Mouse (Mus musculus) heart, embryonic 15.5 days (tissue): Measurements from ENCODE around the gene Phldb3. TPM values are rescaled to one million over a fixed set of nuclear protein-coding genes. Genes with fewer than 3 reads are reported as not detected.

Experiments
- ATAC-seq: fragments of 200-750 bp; cut with Nextera tagmentation; replicated peaks from 2 replicates; pipeline ENCODE4 v1.8.0; 2017; ENCODE audit warnings: low read depth, moderate TSS enrichment; ENCODE audit not compliant: insufficient number of reproducible peaks, insufficient read depth, low FRiP score
- H3K27ac ChIP-seq: fragments of 300-500 bp; sonication (generic); 2 replicates; pipeline ENCODE4 v1.5.1; 2015; ENCODE audit warnings: mild to moderate bottlenecking, inconsistent platforms
- H3K27me3 ChIP-seq: fragments of 300-500 bp; sonication (generic); 2 replicates; pipeline ENCODE4 v1.6.1; 2015; ENCODE audit warnings: inconsistent platforms
- H3K36me3 ChIP-seq: fragments of 300-500 bp; sonication (generic); 2 replicates; pipeline ENCODE4 v1.6.1; 2015; ENCODE audit warnings: mild to moderate bottlenecking, inconsistent platforms
- H3K4me1 ChIP-seq: fragments of 300-500 bp; sonication (generic); replicated peaks from 2 replicates; pipeline ENCODE4 v1.6.1; 2015; ENCODE audit warnings: inconsistent platforms
- H3K4me2 ChIP-seq: fragments of 300-500 bp; sonication (generic); 2 replicates; pipeline ENCODE4 v1.6.1; 2015; ENCODE audit warnings: inconsistent platforms, mild to moderate bottlenecking, moderate library complexity
- H3K4me3 ChIP-seq: fragments of 300-500 bp; sonication (generic); 2 replicates; pipeline ENCODE4 v1.5.1; 2015; ENCODE audit warnings: mild to moderate bottlenecking, inconsistent platforms
- H3K9ac ChIP-seq: fragments of 300-500 bp; sonication (generic); 2 replicates; pipeline ENCODE4 v1.6.1; 2015; ENCODE audit warnings: mild to moderate bottlenecking, inconsistent platforms
- H3K9me3 ChIP-seq: fragments of 300-500 bp; sonication (generic); replicated peaks from 2 replicates; pipeline ENCODE4 v1.6.1; 2016; ENCODE audit warnings: inconsistent platforms
- WGBS: fragments of 180-500 bp; shearing (Covaris S2); methylation state at CpG from one replicate; pipeline ENCODE4 v1.1.7; 2015; ENCODE audit warnings: mixed read lengths; 5-methylcytosine and 5-hydroxymethylcytosine counted together
- polyA plus RNA-seq: library from polyadenylated mRNA; unstranded; fragments of >200 nt; fragmentation: Nextera tagmentation; extraction: Ambion mirVana; gene quantifications from 2 replicates; pipeline ENCODE4 v1.2.1, GENCODE M21; 2015

Phldb3 gene
- polyA plus RNA-seq, 1 experiment from 2014 or later, result 0.06 TPM

DNA sequence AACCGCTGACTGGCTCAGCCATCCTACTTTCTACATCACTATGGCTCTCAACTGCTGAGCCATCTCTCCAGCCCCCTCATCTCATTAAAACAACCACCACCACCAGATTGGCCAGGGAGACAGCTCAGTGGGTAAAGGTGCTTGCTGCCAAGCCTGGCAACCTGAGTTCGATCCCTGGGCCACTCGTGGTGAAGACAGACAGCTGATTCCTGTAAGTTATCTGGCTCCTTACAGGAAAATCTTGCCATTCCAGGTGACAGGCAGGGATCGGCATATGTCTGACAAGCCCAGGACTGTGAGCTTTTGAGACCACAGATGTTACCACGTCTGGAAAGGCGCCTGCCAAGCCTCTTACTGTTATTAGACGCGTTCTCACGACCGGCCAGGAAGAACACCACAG, 32.8 kb upstream of the Phldb3 start:
- 0 out of 2 replicates have a peak, but pooled peaks cover 3% of the 10 kb centered on the region for H3K36me3 ChIP-seq
- no peak for ATAC-seq
- no peaks in the 10 kb centered on the region for H3K27me3 ChIP-seq
- 90% methylated on average over 10 of the region's 10 CpGs for WGBS
- no peak overlapping the region for H3K4me3 ChIP-seq
- H3K9ac ChIP-seq, result no peak overlapping the region
- H3K4me1 ChIP-seq, result 0 out of 2 replicates have a peak, but pooled peaks cover 3% of the 10 kb centered on the region
- H3K27ac ChIP-seq, result no peak overlapping the region
- no peaks in the 10 kb centered on the region for H3K9me3 ChIP-seq
- H3K4me2 ChIP-seq, result no peak overlapping the region

DNA sequence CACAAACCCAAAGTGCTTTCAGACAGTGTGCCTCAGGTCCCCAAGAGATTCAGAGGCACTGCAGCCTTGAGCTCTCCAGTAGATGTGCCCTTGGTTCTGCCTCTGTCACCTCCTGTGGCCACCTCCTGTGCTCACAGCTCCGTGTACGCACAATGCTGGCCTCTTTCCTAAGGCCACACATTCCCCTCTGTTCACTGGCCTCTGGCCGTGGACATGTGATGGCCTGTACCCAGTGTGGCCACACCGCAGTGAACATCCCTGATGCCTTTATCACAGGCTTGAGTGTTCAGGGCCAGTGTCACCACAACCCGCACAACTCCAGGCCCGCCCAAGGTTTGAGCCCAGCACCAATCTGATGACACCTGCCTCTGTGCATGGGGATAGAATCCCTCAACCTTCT, 25.7 kb upstream of the Phldb3 start:
- peaks cover 10% of the 10 kb centered on the region for H3K4me1 ChIP-seq
- H3K4me3 ChIP-seq, result no peak overlapping the region
- H3K4me2 ChIP-seq, result no peak overlapping the region
- no peaks in the 10 kb centered on the region for H3K9me3 ChIP-seq
- H3K27me3 ChIP-seq, result peaks cover 38% of the 10 kb centered on the region
- H3K9ac ChIP-seq, result no peak overlapping the region
- H3K36me3 ChIP-seq, result no peaks in the 10 kb centered on the region
- ATAC-seq, result no peak
- no peak overlapping the region for H3K27ac ChIP-seq
- 84% methylated on average over 6 of the region's 6 CpGs for WGBS

GRCm38 (mm10) chr7:24585995-24586394, 24.6 kb upstream of the Phldb3 start:
- no peak for ATAC-seq
- Histone ChIP-seq H3K36me3 (no peaks in the 10 kb centered on the region), H3K9me3 (no peaks in the 10 kb centered on the region), H3K27me3 (peaks cover 38% of the 10 kb centered on the region), H3K4me3 (no peak overlapping the region), H3K27ac (no peak overlapping the region), H3K4me1 (peaks cover 10% of the 10 kb centered on the region), H3K4me2 (no peak overlapping the region), H3K9ac (no peak overlapping the region)
- 40% methylated on average over 16 of the region's 16 CpGs for WGBS

- Histone ChIP-seq H3K9ac (no peak overlapping the region), H3K4me3 (peak overlapping the region; percentile 52), H3K4me2 (peak overlapping the region; percentile 75), H3K27ac (no peak overlapping the region), H3K4me1 (peaks cover 10% of the 10 kb centered on the region), H3K9me3 (no peaks in the 10 kb centered on the region), H3K36me3 (no peaks in the 10 kb centered on the region), H3K27me3 (peaks cover 38% of the 10 kb centered on the region)
- ATAC-seq, result no peak; the same call in 1 of the 2 replicates
- 8% methylated on average over 8 of the region's 8 CpGs for WGBS
These were observed 23.7 kb upstream of the Phldb3 start for GRCm38 (mm10) chr7:24586828-24587227.

DNA sequence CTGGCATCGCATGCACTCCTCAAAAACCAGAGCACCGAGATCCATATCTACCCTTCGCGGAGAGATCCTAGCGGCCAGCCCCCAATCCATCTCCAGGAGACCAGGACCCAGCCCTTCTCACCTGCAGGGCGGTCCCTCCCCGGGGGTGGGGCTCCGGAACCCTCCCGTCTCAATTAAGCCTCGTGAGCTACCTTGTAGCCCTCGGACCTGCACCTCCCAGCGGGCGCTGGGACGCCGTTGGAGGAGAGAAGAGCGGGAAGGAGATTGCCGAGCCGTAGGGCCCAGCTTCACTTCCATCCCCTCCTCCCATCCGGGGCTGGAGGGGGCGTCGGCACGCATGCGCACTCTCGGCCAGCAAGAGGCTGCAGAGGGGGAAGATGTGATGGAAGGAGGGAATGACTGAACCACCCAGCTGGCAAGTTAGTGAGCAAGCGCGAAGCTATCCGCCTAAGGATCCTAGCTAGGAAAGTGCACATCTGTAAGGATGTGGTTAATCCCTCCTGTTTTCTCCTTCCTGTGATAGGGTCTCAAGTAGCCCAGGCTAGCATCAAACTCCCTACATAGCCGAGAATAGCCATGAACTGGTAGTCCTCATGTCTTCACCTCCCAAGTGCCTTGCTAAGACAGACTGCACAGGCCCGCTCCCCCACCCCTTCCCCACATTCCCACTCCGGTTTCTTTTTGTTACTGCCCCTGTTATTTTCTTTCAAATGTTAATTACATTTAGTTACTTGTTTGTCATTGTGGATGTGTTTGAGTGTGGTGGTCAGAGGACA, 23.0 kb upstream of the Phldb3 start, which contains the start of the genes Ethe1 and Zfp575:
Gene Ethe1 (plus strand): TSS at position 214 of the 776 bp plus-strand sequence.
Gene Zfp575 (minus strand): TSS at position 312 of the 776 bp plus-strand sequence.
- no peaks in the 10 kb centered on the region for H3K9me3 ChIP-seq
- H3K27ac ChIP-seq, result no peak within 1 kb of the TSS
- H3K36me3 ChIP-seq, result no peaks in the 10 kb centered on the region
- H3K4me3 ChIP-seq, result peak within 1 kb of the TSS; percentile 52
- H3K4me1 ChIP-seq, result peaks cover 10% of the 10 kb centered on the region
- WGBS, result 8% methylated on average over 29 of the region's 30 CpGs
- H3K27me3 ChIP-seq, result peaks cover 38% of the 10 kb centered on the region
- H3K9ac ChIP-seq, result peak within 1 kb of the TSS; percentile 47
- peak within 1 kb of the TSS; percentile 75 for H3K4me2 ChIP-seq
- peak; percentile 47; the same call in 1 of the 2 replicates for ATAC-seq

DNA sequence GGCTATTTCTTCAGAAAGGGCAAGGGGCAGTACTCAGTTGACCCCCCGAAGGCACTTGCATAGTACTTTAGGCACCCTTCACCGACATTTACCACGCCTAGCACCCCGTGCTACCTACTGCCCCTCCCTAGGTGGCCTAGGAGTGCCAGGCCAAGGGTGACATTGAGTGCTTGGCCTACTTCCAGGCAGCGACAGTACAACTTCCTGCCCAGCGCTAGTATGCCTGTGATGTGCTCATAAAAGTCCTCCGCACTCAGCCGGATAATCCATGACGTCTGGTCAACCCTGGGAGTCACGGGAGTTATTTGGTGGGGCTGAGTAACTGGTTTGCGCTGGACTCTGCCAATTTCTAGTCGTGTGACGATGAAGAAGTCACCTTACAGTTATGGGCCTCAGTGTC, 22.2 kb upstream of the Phldb3 start:
- Histone ChIP-seq H3K9me3 (no peaks in the 10 kb centered on the region), H3K27ac (no peak overlapping the region), H3K27me3 (peaks cover 38% of the 10 kb centered on the region), H3K4me3 (no peak overlapping the region), H3K4me1 (peaks cover 10% of the 10 kb centered on the region), H3K4me2 (no peak overlapping the region), H3K9ac (no peak overlapping the region), H3K36me3 (no peaks in the 10 kb centered on the region)
- WGBS, result 63% methylated on average over 13 of the region's 13 CpGs
- no peak for ATAC-seq

DNA sequence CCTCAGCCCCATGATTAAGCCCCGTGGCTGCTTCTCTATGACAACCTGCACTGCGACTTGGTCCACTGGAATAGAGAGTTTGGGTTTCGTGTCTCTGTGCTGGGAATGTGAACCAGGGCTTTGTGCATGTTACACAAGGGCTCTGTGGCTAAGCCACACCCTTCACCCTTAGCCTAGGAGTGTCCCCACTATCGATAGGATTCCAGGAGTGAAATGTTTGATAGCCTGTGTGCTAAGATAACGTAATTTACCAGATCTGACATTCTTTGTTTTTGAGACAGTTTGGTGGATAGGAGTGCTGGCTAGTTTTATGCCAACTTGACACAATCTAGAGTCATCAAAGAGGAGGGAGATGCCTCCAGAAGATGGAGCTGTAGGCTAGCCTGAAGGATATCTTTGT, 18.8 kb upstream of the Phldb3 start:
- H3K4me1 ChIP-seq, result peaks cover 20% of the 10 kb centered on the region
- no peak for ATAC-seq
- H3K36me3 ChIP-seq, result no peaks in the 10 kb centered on the region
- H3K4me3 ChIP-seq, result no peak overlapping the region
- H3K27ac ChIP-seq, result no peak overlapping the region
- no peak overlapping the region for H3K9ac ChIP-seq
- no peaks in the 10 kb centered on the region for H3K9me3 ChIP-seq
- H3K4me2 ChIP-seq, result no peak overlapping the region
- 66% methylated on average over 5 of the region's 5 CpGs for WGBS
- peaks cover 11% of the 10 kb centered on the region for H3K27me3 ChIP-seq

DNA sequence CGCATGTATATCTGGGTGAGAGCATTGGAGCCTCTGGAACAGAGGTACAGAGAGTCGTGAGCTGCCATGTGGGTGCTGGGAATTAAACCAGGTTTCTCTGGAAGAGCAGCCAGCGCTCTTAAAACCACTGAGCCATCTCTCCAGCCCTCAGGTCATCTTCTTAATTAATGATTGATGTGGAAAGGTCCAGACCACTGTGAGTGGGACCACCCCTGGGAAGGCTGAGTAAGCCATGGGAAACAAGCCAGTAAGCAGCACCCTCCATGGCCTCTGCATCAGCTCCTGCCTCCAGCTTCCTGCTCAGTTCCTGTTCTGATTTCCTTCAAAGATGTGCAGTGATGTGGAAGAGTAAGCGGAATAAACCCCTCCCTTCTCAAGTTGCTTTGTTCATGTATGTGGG, 18.4 kb upstream of the Phldb3 start:
- H3K4me1 ChIP-seq, result peaks cover 19% of the 10 kb centered on the region
- H3K4me2 ChIP-seq, result no peak overlapping the region
- ATAC-seq, result no peak
- WGBS, result 66% methylated on average over 4 of the region's 4 CpGs
- no peak overlapping the region for H3K4me3 ChIP-seq
- H3K27me3 ChIP-seq, result peaks cover 7% of the 10 kb centered on the region
- no peak overlapping the region for H3K27ac ChIP-seq
- no peaks in the 10 kb centered on the region for H3K36me3 ChIP-seq
- no peak overlapping the region for H3K9ac ChIP-seq
- no peaks in the 10 kb centered on the region for H3K9me3 ChIP-seq

GRCm38 (mm10) chr7:24592781-24593180, 17.8 kb upstream of the Phldb3 start:
- H3K9me3 ChIP-seq, result no peaks in the 10 kb centered on the region
- no peak overlapping the region for H3K9ac ChIP-seq
- no peak overlapping the region for H3K4me3 ChIP-seq
- no peak overlapping the region for H3K4me2 ChIP-seq
- H3K27ac ChIP-seq, result no peak overlapping the region
- H3K36me3 ChIP-seq, result no peaks in the 10 kb centered on the region
- peaks cover 13% of the 10 kb centered on the region for H3K4me1 ChIP-seq
- no peak for ATAC-seq
- H3K27me3 ChIP-seq, result 0 out of 2 replicates have a peak, but pooled peaks cover under 1% of the 10 kb centered on the region
- 81% methylated on average over 6 of the region's 6 CpGs for WGBS

- no peaks in the 10 kb centered on the region for H3K27me3 ChIP-seq
- 2% methylated on average over 39 of the region's 39 CpGs for WGBS
- H3K9me3 ChIP-seq, result no peaks in the 10 kb centered on the region
- peak overlapping the region; percentile 63 for H3K4me3 ChIP-seq
- ATAC-seq, result peak; percentile 92
- H3K9ac ChIP-seq, result peak overlapping the region; percentile 69
- H3K4me2 ChIP-seq, result peak overlapping the region; percentile 89
- no peak overlapping the region for H3K27ac ChIP-seq
- no peaks in the 10 kb centered on the region for H3K36me3 ChIP-seq
- H3K4me1 ChIP-seq, result peaks cover 9% of the 10 kb centered on the region
These were observed 16.8 kb upstream of the Phldb3 start for GRCm38 (mm10) chr7:24593621-24594308.

DNA sequence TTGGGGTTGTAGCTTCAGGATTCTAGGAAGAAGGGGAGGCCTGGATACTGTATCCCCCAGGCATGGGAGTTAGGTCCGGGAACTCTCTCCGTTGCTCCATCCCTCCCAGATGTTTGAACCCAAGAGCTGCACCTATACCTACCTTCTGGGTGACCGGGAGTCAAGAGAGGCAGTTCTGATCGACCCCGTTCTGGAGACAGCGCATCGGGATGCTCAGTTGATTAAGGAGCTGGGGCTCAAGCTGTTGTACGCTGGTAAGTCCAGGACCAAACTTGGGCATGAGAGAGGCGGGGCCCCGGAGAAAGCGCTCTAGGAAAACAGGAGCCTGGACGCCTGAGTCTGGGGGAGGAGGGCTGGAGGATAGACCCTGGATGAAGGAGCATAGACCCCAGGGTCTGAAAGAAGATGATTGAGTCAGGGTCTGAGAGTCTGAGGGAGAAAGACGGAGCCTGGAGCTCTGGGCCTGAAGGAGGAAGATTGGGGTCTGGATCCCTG, 16.2 kb upstream of the Phldb3 start:
- Histone ChIP-seq H3K9me3 (no peaks in the 10 kb centered on the region), H3K4me3 (peak overlapping the region; percentile 63), H3K4me1 (peaks cover 9% of the 10 kb centered on the region), H3K4me2 (peak overlapping the region; percentile 89), H3K27me3 (no peaks in the 10 kb centered on the region), H3K36me3 (no peaks in the 10 kb centered on the region), H3K27ac (no peak overlapping the region), H3K9ac (peak overlapping the region; percentile 69)
- 6% methylated on average over 13 of the region's 13 CpGs for WGBS
- no peak for ATAC-seq
